Mouse (Mus musculus) bone marrow, adult 2 months (tissue): ENCODE results near the gene Rab3d.

Experiments
- CTCF ChIP-seq: fragments of 200-500 bp; IDR thresholded peaks from 2 replicates; pipeline ENCODE4 v1.5.1; 2011; ENCODE audit warnings: low read length, control low read depth; ENCODE audit not compliant: control insufficient read depth, insufficient read depth
- POLR2A ChIP-seq: fragments of 200-500 bp; IDR thresholded peaks from 2 replicates; pipeline ENCODE4 v1.6.1; 2011; ENCODE audit warnings: low read depth, mild to moderate bottlenecking, control low read depth, low read length, borderline replicate concordance; ENCODE audit not compliant: control insufficient read depth

GRCm38 (mm10) chr9:21923490-21924098 is 5.6 kb upstream of the Rab3d start:
- TF ChIP-seq CTCF (no peak), POLR2A (no peak)
